Mouse (Mus musculus): ENCODE results near the gene Afp.

The Afp gene

GRCm38 (mm10) chr5:90490518-90490917, at the start of gene Afp:
Afp (plus strand) TSS chr5:90490737.
- DNase-seq, result peak; percentile 53

GRCm38 (mm10) chr5:90447577-90447976, 43.0 kb upstream of the Afp start:
- DNase-seq, result peak; percentile 26

GRCm38 (mm10) chr5:90449961-90450360, 40.6 kb upstream of the Afp start:
- no peak for DNase-seq

- DNase-seq, result no peak
Measured at GRCm38 (mm10) chr5:90452711-90453110, 37.8 kb upstream of the Afp start.

- DNase-seq, result no peak
Measured at GRCm38 (mm10) chr5:90457241-90457640, 33.3 kb upstream of the Afp start.

GRCm38 (mm10) chr5:90458727-90459126, 31.8 kb upstream of the Afp start:
- no peak for DNase-seq

- no peak for DNase-seq
Measured at GRCm38 (mm10) chr5:90460619-90461018, 29.9 kb upstream of the Afp start, which contains the start of gene Alb. Alb (plus strand) TSS chr5:90460897.

- DNase-seq, result no peak
Measured at GRCm38 (mm10) chr5:90466806-90467205, 23.7 kb upstream of the Afp start.

- DNase-seq, result no peak
Measured at GRCm38 (mm10) chr5:90467245-90467644, 23.3 kb upstream of the Afp start.

- no peak for DNase-seq
Measured at GRCm38 (mm10) chr5:90470836-90471235, 19.7 kb upstream of the Afp start.

GRCm38 (mm10) chr5:90473902-90474301, 16.6 kb upstream of the Afp start:
- no peak for DNase-seq

GRCm38 (mm10) chr5:90474369-90474768, 16.2 kb upstream of the Afp start:
- no peak for DNase-seq

GRCm38 (mm10) chr5:90476741-90477140, 13.8 kb upstream of the Afp start:
- DNase-seq, result no peak

- DNase-seq, result no peak
Measured at GRCm38 (mm10) chr5:90477308-90478140, 13.0 kb upstream of the Afp start.

- DNase-seq, result no peak
Measured at GRCm38 (mm10) chr5:90478886-90479285, 11.7 kb upstream of the Afp start.

GRCm38 (mm10) chr5:90485597-90485996, 4.9 kb upstream of the Afp start:
- DNase-seq, result no peak

GRCm38 (mm10) chr5:90488323-90488722, 2.2 kb upstream of the Afp start:
- DNase-seq, result no peak

GRCm38 (mm10) chr5:90492440-90492839, 1.9 kb downstream of the Afp start:
- DNase-seq, result no peak

GRCm38 (mm10) chr5:90494308-90494707, 3.8 kb downstream of the Afp start:
- peak; percentile 21 for DNase-seq

- DNase-seq, result no peak
Measured at GRCm38 (mm10) chr5:90499509-90499908, 9.0 kb downstream of the Afp start.

- peak; percentile 64 for DNase-seq
Measured at GRCm38 (mm10) chr5:90500714-90501113, 10.2 kb downstream of the Afp start.

- DNase-seq, result no peak
Measured at GRCm38 (mm10) chr5:90501752-90502151, 11.2 kb downstream of the Afp start.

- no peak for DNase-seq
Measured at GRCm38 (mm10) chr5:90504742-90505141, 14.2 kb downstream of the Afp start.

GRCm38 (mm10) chr5:90506507-90506906, 16.0 kb downstream of the Afp start:
- DNase-seq, result no peak
